Mouse (Mus musculus) liver, postnatal 0 days (tissue): ENCODE data around the gene Chrm5. TPM values are rescaled to one million over a fixed set of nuclear protein-coding genes. Genes with fewer than 3 reads are reported as not detected.

Experiments used
- ATAC-seq: fragments of 200-750 bp; cut with Nextera tagmentation; 2 replicates; pipeline ENCODE4 v1.8.0; 2017; ENCODE audit warnings: mild to moderate bottlenecking, moderate library complexity
- DNase-seq: peaks from one replicate; pipeline ENCODE4 v3.0.0-alpha.2; 2016
- H3K27ac ChIP-seq: fragments of 300-500 bp; sonication (generic); 2 replicates; pipeline ENCODE4 v1.5.1; 2014; ENCODE audit warnings: antibody characterized with exemption, moderate library complexity, mild to moderate bottlenecking, low read depth
- H3K27me3 ChIP-seq: fragments of 300-500 bp; sonication (generic); 2 replicates; pipeline ENCODE4 v1.6.1; 2014; ENCODE audit warnings: low read length, control low read depth, mixed read lengths; ENCODE audit not compliant: insufficient read depth
- H3K36me3 ChIP-seq: fragments of 300-500 bp; sonication (generic); replicated peaks from 2 replicates; pipeline ENCODE4 v1.6.1; 2014; ENCODE audit warnings: mild to moderate bottlenecking, control low read depth, low read length, moderate library complexity, mixed read lengths; ENCODE audit not compliant: insufficient read depth
- H3K4me1 ChIP-seq: fragments of 300-500 bp; sonication (generic); 2 replicates; pipeline ENCODE4 v1.6.1; 2014; ENCODE audit warnings: antibody characterized with exemption, mild to moderate bottlenecking, control low read depth; ENCODE audit not compliant: insufficient read depth
- H3K4me2 ChIP-seq: fragments of 300-500 bp; sonication (generic); 2 replicates; pipeline ENCODE4 v1.6.1; 2014; ENCODE audit warnings: low read depth, mild to moderate bottlenecking, low read length, moderate library complexity, mixed read lengths
- H3K4me3 ChIP-seq: fragments of 300-500 bp; sonication (generic); 2 replicates; pipeline ENCODE4 v1.5.1; 2014; ENCODE audit warnings: low read depth, low read length
- H3K9ac ChIP-seq: fragments of 300-500 bp; sonication (generic); replicated peaks from 2 replicates; pipeline ENCODE4 v1.6.1; 2014; ENCODE audit warnings: mild to moderate bottlenecking, moderate library complexity
- H3K9me3 ChIP-seq: fragments of 300-500 bp; sonication (generic); 2 replicates; pipeline ENCODE4 v1.6.1; 2016; ENCODE audit warnings: mild to moderate bottlenecking, control low read depth, low read length, mixed read lengths
- CTCF ChIP-seq: sonication (generic); IDR thresholded peaks from 2 replicates; pipeline ENCODE4 v1.5.1; 2016; ENCODE audit warnings: antibody characterized with exemption, low read depth
- EP300 ChIP-seq: IDR thresholded peaks from 2 replicates; pipeline ENCODE4 v1.6.1; 2016; ENCODE audit warnings: antibody characterized with exemption, low read depth, mild to moderate bottlenecking
- WGBS: fragments of 180-500 bp; shearing (Covaris S2); extraction: QIAGEN DNeasy Blood & Tissue Kit; methylation state at CpG from one replicate; pipeline ENCODE4 v1.1.7; 2014; ENCODE audit not compliant: insufficient replicate concordance; 5-methylcytosine and 5-hydroxymethylcytosine counted together
- polyA plus RNA-seq: library from polyadenylated mRNA; unstranded; fragments of >200 nt; fragmentation: Nextera tagmentation; extraction: Ambion mirVana; gene quantifications from 2 replicates; pipeline ENCODE4 v1.2.1, GENCODE M21; 2015

Gene Chrm5
- polyA plus RNA-seq, 1 experiment from 2014 or later: not detected

DNA sequence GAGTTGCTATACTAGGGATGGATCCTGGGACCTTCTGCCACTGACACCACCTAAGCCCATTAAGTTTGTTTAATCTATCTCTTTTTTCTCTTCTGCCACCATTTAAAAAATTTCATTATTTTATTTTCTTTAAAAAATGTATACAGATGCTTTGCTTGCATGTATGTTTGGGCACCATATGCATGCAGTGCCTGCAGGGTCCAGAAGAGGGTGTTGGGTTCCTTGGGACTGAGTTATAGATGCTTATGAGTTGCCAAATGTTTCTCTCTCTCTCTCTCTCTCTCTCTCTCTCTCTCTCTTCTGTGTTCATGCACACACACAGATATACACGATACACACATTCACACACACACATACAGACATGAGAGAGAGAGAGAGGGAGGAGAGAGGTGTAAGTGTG, 32.5 kb upstream of the Chrm5 start:
- Histone ChIP-seq H3K27ac (no peak overlapping the region), H3K4me3 (no peak overlapping the region), H3K27me3 (no peaks in the 10 kb centered on the region), H3K4me2 (no peak overlapping the region), H3K36me3 (no peaks in the 10 kb centered on the region), H3K4me1 (no peaks in the 10 kb centered on the region), H3K9ac (no peak overlapping the region), H3K9me3 (no peaks in the 10 kb centered on the region)
- no peak for ATAC-seq
- 100% methylated on average over 1 of the region's 1 CpGs for WGBS
- TF ChIP-seq CTCF (peak; percentile 21), EP300 (no peak)
- DNase-seq: no peak

DNA sequence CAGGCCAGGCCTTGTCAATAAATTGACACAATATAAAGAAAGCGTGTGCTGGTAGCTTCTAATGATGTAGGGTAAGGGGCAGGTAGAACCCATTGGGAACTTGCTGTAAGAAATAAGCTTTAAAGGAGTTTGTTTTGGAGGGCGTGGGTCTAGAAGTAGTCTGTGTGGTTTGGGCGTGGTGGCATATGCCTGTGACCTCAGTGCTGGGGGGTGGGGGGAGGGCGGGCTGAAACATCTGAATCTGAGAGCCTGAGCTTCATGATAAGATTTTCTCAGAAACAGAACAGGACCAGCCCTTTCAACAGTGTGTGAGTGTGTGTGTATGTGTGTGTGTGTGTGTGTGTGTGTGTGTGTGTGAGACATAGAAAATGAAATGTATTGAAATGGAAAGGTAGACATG, 29.6 kb upstream of the Chrm5 start:
- no peak overlapping the region for H3K4me3 ChIP-seq
- ATAC-seq: peak; percentile 98
- WGBS: 64% methylated on average over 4 of the region's 4 CpGs
- H3K4me2 ChIP-seq: no peak overlapping the region
- H3K9me3 ChIP-seq: no peaks in the 10 kb centered on the region
- TF ChIP-seq CTCF: no peak
- TF ChIP-seq EP300: peak; percentile 80
- peak; percentile 62 for DNase-seq
- H3K27me3 ChIP-seq: no peaks in the 10 kb centered on the region
- H3K4me1 ChIP-seq: no peaks in the 10 kb centered on the region
- H3K36me3 ChIP-seq: no peaks in the 10 kb centered on the region
- no peak overlapping the region for H3K27ac ChIP-seq
- no peak overlapping the region for H3K9ac ChIP-seq

DNA sequence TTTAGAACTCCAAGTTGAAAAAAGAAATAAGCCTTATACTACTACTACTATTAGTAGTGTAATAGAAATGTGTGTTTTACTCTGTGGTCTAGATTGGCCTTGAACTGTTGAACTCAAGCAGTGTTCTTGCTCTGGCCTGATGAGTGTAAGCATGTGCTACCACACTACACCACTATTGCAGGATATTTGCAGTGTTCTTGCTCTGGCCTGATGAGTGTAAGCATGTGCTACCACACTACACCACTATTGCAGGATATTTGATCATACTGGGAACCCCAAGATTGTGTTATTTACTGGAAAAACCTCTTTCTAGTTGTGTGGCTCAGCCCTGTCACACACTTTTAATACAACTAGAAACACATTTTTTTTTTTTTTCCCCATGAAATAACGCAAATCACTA, 26.9 kb upstream of the Chrm5 start:
- H3K27me3 ChIP-seq: no peaks in the 10 kb centered on the region
- 88% methylated on average over 1 of the region's 1 CpGs for WGBS
- H3K4me1 ChIP-seq: no peaks in the 10 kb centered on the region
- no peak overlapping the region for H3K9ac ChIP-seq
- no peak overlapping the region for H3K4me2 ChIP-seq
- DNase-seq (no peak), ATAC-seq (no peak)
- H3K4me3 ChIP-seq: no peak overlapping the region
- H3K27ac ChIP-seq: no peak overlapping the region
- no peak for TF ChIP-seq CTCF
- TF ChIP-seq EP300: no peak
- H3K36me3 ChIP-seq: no peaks in the 10 kb centered on the region
- no peaks in the 10 kb centered on the region for H3K9me3 ChIP-seq

DNA sequence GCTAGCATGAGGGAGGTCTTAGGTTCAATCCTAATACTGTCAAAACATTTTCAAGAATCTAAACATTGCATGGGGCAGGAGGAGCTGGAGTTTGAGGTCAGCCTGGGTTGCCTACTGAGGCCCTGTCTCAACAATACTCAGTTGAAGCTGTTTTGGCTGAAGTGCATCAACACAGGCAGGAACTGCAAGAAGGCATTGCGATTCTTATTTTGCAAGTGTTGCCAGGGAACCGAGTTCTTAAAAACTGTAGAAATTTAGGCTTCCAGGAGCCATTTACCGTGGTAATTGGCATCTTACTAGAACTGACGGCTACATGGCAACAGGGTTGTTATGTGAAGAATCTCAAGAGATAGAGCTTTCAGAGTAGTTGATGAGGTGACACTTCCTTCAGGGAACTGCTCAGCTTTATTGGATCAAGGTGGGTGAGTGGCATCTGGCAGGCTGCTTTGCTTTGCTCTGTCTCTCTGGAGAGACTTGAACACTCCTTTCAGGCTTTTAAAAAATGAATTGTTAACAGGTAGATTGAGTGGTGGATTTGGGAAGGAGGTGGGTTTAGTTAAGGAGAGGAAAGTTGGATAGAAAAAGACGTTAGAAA, 26.4 kb upstream of the Chrm5 start:
- H3K4me1 ChIP-seq: no peaks in the 10 kb centered on the region
- H3K4me2 ChIP-seq: no peak overlapping the region
- no peak overlapping the region for H3K4me3 ChIP-seq
- DNase-seq (no peak), ATAC-seq (no peak)
- no peaks in the 10 kb centered on the region for H3K27me3 ChIP-seq
- TF ChIP-seq CTCF (no peak), EP300 (no peak)
- 81% methylated on average over 5 of the region's 5 CpGs for WGBS
- H3K9me3 ChIP-seq: no peaks in the 10 kb centered on the region
- H3K27ac ChIP-seq: no peak overlapping the region
- no peak overlapping the region for H3K9ac ChIP-seq
- no peaks in the 10 kb centered on the region for H3K36me3 ChIP-seq

DNA sequence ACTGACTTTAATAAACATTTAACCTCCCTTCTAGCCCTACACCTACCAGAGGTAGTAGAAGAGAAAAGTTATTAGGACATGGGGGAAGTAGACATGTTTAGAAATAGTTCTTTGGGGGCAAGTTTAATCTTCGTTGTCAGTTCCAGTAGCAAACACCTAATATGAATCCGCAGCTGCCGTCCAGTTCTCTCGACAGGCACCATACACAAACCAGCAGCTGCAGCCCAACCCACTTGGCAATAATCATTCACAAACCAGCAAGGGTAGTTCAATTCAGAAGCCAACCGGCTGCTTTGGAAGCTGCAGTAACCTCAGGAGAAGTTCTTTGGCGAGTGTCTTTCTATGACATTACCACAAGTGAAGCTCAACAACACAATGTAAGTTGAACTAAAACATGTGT, 23.4 kb upstream of the Chrm5 start:
- no peaks in the 10 kb centered on the region for H3K36me3 ChIP-seq
- no peak overlapping the region for H3K4me3 ChIP-seq
- no peak for DNase-seq
- WGBS: 89% methylated on average over 6 of the region's 6 CpGs
- H3K9me3 ChIP-seq: no peaks in the 10 kb centered on the region
- no peak for TF ChIP-seq CTCF
- TF ChIP-seq EP300: no peak
- H3K4me1 ChIP-seq: no peaks in the 10 kb centered on the region
- H3K27ac ChIP-seq: no peak overlapping the region
- no peak overlapping the region for H3K9ac ChIP-seq
- H3K27me3 ChIP-seq: no peaks in the 10 kb centered on the region
- no peak for ATAC-seq
- no peak overlapping the region for H3K4me2 ChIP-seq

DNA sequence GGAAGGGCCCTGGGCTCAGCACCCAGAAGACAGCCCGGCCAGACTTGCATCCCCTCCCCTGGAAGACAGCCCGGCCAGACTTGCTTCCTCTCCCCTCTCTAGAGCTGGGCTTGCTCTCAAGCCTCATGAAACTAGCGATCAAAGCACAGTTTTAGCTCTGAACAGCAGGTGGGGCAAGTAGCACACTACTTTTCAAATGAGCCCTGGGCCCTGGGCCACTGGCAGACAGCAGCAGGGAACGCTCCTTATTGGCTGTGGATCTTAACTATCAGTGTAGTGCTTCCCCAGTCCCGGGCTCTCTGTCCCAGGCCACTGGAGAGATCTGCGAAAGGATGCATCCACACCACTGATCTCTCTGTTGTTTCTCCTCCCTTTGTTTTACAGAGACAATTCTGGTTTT, 20.6 kb upstream of the Chrm5 start:
- no peaks in the 10 kb centered on the region for H3K9me3 ChIP-seq
- TF ChIP-seq EP300 (no peak), CTCF (peak; percentile 78)
- no peaks in the 10 kb centered on the region for H3K27me3 ChIP-seq
- H3K4me1 ChIP-seq: no peaks in the 10 kb centered on the region
- H3K36me3 ChIP-seq: no peaks in the 10 kb centered on the region
- 3% methylated on average over 6 of the region's 6 CpGs for WGBS
- H3K27ac ChIP-seq: no peak overlapping the region
- H3K4me3 ChIP-seq: no peak overlapping the region
- ATAC-seq (peak; percentile 91), DNase-seq (peak; percentile 68)
- no peak overlapping the region for H3K4me2 ChIP-seq
- no peak overlapping the region for H3K9ac ChIP-seq

DNA sequence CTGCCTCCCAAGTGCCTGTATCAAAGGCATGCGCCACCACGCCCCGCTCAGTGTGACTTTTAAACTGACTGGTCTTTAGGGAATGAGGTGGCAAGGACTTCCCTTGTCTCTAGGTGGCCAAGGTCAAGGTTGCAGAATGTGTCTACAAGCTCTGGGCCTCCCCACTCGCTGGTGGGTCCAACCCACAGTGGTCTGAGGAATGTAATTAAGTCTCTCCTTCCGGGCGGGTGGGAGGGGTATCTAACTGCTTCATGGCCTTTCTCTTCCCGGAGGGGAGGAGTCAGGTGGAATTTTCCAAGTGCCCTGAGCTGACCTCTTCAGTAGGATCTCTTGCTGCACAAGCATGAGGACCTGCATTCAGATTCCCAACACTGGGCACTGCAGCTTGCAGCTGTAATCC, 17.3 kb upstream of the Chrm5 start:
- no peak overlapping the region for H3K9ac ChIP-seq
- H3K9me3 ChIP-seq: no peaks in the 10 kb centered on the region
- H3K4me2 ChIP-seq: no peak overlapping the region
- DNase-seq (no peak), ATAC-seq (no peak)
- TF ChIP-seq EP300 (no peak), CTCF (no peak)
- H3K36me3 ChIP-seq: no peaks in the 10 kb centered on the region
- WGBS: 90% methylated on average over 7 of the region's 7 CpGs
- H3K4me1 ChIP-seq: no peaks in the 10 kb centered on the region
- H3K27ac ChIP-seq: no peak overlapping the region
- no peak overlapping the region for H3K4me3 ChIP-seq
- H3K27me3 ChIP-seq: no peaks in the 10 kb centered on the region
